Mouse (Mus musculus) megakaryocyte progenitor cell, adult 5-6 weeks (primary cell): ENCODE measurements at regions not wholly inside any gene's neighbourhood (a gene's known extent, or its start where the extent isn't known, plus 50 kb on each side); places are given as distances from the start of the nearest gene placed in this dataset.

ENCODE experiments used
- ATAC-seq: replicated peaks from 2 replicates; pipeline ENCODE4 v1.8.0; 2016; ENCODE audit warnings: mild to moderate bottlenecking, moderate TSS enrichment, inconsistent platforms; ENCODE audit not compliant: poor library complexity

DNA sequence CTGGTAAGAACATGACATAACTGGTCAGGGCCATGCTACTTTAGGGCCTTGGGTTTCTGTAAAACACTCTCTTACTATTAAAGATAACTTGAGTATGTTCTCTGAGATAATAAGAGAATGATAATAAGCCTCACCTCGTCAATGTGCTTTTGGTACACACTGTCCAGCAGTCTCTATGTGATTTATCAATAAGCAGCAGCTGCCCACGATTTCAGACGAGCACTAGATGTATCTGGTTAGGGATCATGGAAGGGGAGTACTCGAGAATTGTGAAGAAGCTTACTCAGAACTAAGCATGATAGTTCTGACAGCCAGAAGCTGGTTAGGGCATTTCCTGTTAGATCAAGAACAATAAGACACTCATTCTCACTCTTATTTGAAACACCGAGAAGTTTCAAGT, 53.8 kb downstream of the Neurod6 start:
- ATAC-seq, result no peak

DNA sequence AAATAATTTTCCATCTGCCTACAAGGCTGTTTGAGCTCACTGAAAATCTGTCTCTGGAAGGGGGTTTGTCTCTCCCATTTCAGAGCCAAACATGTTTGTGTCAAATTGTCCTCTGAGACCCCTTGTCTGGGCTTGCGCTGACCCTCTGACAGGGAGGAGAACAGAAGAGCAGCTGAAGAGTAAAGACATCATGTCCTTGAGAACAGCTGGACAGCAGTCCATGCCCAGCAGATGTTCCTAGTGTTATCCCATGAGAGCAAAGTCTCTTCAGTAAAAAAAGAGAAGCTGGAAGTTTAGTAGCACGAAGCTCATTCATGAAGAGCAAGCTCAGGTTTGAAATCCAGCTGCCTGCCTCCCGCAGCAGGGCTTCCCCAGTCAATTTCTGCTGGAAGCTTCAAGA, 60.7 kb downstream of the Neurod6 start:
- no peak for ATAC-seq

DNA sequence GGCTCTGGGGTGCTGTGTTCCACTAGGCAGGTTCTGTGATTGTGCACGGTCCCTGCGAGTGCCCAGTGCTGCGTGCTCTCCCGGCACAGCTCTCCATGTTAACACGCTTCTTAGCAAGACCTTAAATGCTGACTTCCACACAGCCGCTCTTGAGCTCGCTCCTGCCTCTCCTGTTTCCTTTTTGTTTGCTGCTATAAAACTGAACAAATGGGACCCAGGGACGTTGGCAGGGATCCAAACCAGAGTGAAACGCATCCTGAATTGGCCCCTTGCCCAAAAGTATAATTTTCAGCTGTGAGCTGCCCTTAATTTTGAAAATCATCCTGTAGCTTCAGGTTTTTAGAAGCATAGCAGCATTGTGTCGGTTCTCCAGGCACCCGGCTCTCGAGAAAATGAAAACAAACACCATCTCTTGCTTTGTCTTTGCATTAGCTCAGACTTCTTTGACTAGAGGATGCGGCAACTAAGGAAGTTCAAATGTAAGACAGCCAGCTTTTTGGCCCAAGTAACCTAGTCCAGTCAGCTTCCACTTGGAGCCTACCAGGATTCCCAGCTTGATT, 63.1 kb downstream of the Neurod6 start:
- ATAC-seq, result peak; percentile 61; the same call in 1 of the 2 replicates

- ATAC-seq, result no peak
Observed at GRCm38 (mm10) chr6:55610395-55610794, 70.7 kb downstream of the Neurod6 start.

DNA sequence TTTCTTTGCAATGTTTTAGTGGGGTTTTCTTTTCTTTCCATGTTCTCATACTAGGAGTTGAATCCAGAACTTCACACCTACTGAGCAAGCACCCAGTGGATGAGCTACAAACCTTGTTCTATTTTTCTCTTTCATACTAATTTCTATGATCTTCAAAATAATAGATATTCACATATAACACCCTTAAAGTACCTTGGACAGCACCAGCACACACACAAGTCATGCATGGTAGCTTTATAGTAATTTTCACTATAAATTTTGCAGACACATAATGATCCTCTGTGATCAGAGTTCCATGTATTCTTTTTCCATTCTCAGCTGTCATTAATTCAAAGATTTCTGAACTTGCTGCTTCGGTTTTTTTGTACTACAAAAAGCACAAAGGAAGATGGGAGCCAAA, 71.1 kb downstream of the Neurod6 start:
- ATAC-seq, result no peak

DNA sequence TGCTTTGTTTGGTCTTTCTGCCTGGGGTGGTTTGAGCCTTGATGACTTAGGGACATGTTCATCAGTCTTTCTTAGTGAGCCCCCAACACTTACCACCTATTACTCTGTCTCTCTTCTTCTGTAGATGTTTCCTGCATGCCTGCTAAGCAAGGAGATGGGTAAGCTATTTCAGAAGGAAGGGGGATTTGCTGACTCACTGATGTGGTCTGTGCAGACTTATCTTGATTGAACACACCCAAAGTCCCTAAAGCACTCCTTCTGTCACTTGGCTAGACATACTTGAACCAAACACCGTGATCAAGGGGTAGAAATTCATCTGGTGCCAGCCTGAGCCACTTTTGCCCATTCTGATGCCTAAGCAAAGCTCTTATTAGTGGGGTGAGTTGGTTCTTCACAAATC, 72.0 kb downstream of the Neurod6 start:
- ATAC-seq, result peak; percentile 90

DNA sequence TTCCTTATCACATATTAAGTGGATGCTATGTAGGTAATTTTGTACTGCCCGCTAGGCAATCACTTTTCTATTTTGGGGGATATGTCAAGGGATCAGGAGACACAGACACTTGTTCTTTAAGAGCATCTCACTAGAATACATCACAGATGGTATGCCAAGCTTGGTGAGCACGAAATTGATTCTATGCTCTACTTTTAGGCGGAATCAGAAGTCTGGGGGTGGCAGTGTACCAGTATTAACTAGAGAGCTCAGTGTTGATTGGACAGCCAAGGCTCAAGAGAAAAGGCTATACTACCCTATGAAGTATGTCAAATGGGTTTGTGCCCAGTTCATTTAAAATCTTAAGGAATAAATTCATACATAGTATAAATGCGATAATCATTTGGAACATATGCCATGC, 84.0 kb downstream of the Neurod6 start:
- no peak for ATAC-seq

DNA sequence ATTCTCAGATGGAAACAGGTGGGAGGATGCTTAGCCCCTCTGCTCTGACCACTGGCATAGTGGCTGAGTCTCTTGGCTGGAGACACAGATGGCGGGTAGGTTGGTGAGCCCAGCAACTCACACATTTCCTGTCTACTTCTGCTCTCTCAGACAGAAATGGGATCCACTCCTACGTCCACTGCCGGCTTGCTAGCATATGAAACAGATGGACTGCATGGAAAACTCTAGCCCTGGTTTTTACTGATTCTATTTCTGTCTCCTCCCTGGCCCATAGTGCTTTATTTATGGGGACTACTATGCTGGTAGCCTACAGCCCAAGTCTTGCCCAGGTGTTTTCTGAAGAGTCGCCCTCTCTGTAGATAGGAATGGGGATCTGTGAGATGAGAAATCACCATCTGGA, 88.9 kb downstream of the Neurod6 start:
- ATAC-seq, result no peak

- ATAC-seq, result no peak
Observed at GRCm38 (mm10) chr6:55581106-55581505, 100.0 kb downstream of the Neurod6 start.

GRCm38 (mm10) chr6:55580036-55580435, 101.0 kb downstream of the Neurod6 start:
- no peak for ATAC-seq

DNA sequence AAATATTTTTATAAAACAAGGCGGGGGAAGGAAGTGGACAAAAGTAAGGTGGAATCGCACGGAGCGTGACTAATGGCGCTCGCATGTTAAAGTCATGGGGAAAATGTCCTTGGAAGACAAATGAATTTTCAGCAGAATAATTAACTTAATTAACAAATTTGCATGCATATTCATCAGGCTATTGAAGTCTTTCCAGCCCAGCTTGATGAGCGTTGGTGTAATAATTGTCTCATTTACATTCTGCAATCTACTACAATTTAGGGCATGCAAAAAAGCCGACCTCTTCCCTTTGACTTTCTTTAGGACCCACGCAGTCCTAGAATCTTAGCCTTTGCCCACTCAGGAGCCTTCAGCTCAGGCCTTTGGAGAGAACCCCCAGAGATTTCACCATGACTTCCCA, 101.5 kb downstream of the Neurod6 start:
- no peak for ATAC-seq

DNA sequence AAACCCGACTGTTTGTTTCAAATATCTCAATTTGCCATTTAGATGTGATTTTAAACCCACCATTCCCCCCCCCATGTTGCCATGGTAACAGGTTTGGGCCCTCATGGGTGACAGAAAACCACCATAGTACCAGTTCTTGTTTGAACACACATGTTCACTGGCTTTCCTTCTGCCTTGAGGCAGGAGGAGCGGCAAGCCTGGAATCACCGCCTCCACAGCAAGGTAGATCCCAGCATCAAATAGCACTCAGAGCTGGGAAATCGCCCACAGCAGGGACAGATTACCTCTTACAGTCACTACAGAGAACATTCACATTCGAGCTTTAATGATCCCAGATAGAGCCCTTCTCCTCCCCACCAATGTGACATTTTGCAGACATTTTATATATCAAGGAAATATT, 102.0 kb downstream of the Neurod6 start:
- ATAC-seq, result no peak

DNA sequence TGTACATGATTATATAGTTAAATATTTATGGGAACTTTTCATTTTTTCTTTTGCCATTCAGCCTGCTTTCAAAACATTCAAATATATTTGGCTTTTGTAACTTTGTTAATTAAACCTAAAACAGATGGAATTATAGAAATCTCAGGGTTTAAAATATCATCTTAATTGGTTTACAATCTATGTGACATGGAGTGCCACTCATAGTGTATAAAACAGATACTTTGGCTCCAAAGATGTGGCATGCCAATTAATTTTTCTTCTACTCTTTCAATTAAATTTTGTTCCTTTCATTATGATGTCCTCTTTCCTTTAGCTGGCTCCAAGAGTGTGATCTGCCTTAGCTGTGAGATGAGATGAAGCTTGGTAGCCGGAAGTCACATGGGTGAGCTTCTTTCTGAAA, 103.0 kb downstream of the Neurod6 start:
- ATAC-seq, result no peak

DNA sequence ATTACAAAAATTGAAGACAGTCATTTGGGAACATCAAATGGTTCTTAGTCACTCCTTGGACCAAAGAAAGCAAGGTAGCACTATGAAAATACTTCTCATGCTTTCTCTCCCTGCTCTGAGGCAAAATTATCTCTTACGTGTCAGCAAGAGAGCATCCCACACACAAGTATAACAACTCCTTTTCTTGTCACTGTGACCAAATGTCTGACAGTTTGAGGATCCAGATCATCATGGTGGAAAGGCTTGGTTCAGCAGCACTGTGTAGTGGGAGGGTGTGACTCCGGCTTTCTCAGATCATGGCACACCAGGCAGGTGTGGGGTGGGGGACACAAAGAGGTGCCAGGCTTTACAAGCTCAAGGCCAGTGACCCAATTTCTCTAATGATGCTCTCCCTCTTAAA, 113.5 kb downstream of the Neurod6 start:
- ATAC-seq, result no peak

DNA sequence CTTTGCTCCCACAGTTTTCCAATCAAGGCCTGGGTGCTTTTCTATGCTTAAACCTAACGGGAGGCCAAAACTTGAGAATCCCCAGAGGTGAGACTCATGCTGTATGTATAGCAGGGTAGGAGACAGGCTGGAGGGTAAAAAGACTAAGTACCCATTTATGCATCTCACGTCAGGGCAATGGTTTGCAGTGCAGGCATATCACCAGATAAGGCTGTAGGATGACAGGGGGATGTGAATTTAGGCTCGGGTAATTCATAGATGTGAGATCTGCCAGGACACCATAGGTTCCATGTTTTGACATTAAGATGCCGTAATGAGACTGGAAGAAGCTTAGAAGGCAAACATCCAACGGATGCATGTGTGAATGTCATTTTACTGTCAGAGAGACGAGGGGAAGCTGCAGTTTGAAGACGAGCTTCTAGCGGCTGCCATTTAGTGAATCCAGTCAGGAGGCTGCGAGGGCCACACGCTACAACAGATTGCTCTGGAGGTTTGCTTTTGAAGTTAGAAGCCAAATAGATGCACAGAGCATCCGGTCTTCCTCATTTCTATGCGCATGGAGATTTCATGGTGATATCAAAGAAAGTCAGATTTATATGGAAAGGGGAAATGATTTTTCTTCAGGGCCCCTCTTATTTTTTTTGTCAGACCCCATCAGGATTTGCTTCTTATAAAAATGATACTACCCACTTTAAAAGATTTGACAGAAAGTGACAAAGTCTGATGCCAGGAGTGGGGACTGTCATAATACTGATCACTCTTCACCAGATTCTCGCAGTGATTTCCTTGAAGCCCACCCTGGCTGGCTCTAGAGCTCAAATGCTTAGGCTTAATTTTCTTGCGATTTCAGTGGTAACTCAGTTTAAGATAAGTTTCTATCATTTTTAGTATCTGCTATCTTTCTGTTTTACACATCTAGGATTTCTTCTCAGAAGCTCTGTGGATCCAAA, 113.8 kb downstream of the Adcyap1r1 start:
- no peak for ATAC-seq

- no peak for ATAC-seq
Observed at GRCm38 (mm10) chr6:55560606-55561005, 108.8 kb downstream of the Adcyap1r1 start.

GRCm38 (mm10) chr6:55559797-55560196, 108.0 kb downstream of the Adcyap1r1 start:
- ATAC-seq, result no peak
